Mouse (Mus musculus): ENCODE results near the gene Cpne8. TPM values are rescaled to one million over a fixed set of nuclear protein-coding genes. Genes with fewer than 3 reads are reported as not detected.
A peak's percentile ranks its signal among the peaks of the same experiment; 100 is the strongest.

Cpne8 gene
- not detected in 2 replicates for total RNA-seq (2014; fragmentation: Nextera tagmentation)
- not detected in 2 replicates for total RNA-seq (2017)

GRCm38 (mm10) chr15:90678985-90679759 lies at the start of gene Cpne8:
Cpne8 (minus strand) TSS chr15:90679432.
- ATAC-seq (replicated peaks; ENCODE audit: low FRiP score, low TSS enrichment, poor library complexity, severe bottlenecking): peak; percentile 55

- no peak for ATAC-seq (replicated peaks; ENCODE audit: low FRiP score, low TSS enrichment, poor library complexity, severe bottlenecking)
Observed at GRCm38 (mm10) chr15:90717717-90718116, 38.5 kb upstream of the Cpne8 start.

- ATAC-seq (replicated peaks; ENCODE audit: low FRiP score, low TSS enrichment, poor library complexity, severe bottlenecking): no peak
Observed at GRCm38 (mm10) chr15:90709296-90709695, 30.1 kb upstream of the Cpne8 start.

- ATAC-seq (replicated peaks; ENCODE audit: low FRiP score, low TSS enrichment, poor library complexity, severe bottlenecking): no peak
Observed at GRCm38 (mm10) chr15:90704314-90704713, 25.1 kb upstream of the Cpne8 start.

- no peak for ATAC-seq (replicated peaks; ENCODE audit: low FRiP score, low TSS enrichment, poor library complexity, severe bottlenecking)
Observed at GRCm38 (mm10) chr15:90703502-90704232, 24.4 kb upstream of the Cpne8 start.

- ATAC-seq (replicated peaks; ENCODE audit: low FRiP score, low TSS enrichment, poor library complexity, severe bottlenecking): no peak
Observed at GRCm38 (mm10) chr15:90686770-90687169, 7.5 kb upstream of the Cpne8 start.

- ATAC-seq (replicated peaks; ENCODE audit: low FRiP score, low TSS enrichment, poor library complexity, severe bottlenecking): peak; percentile 97
Observed at GRCm38 (mm10) chr15:90679760-90680579, 738 bp upstream of the Cpne8 start.

GRCm38 (mm10) chr15:90678488-90678887 lies 744 bp downstream of the Cpne8 start:
- ATAC-seq (replicated peaks; ENCODE audit: low FRiP score, low TSS enrichment, poor library complexity, severe bottlenecking): no peak

- ATAC-seq (replicated peaks; ENCODE audit: low FRiP score, low TSS enrichment, poor library complexity, severe bottlenecking): no peak
Observed at GRCm38 (mm10) chr15:90669494-90669893, 9.7 kb downstream of the Cpne8 start.

GRCm38 (mm10) chr15:90666893-90667292 lies 12.3 kb downstream of the Cpne8 start:
- ATAC-seq (replicated peaks; ENCODE audit: low FRiP score, low TSS enrichment, poor library complexity, severe bottlenecking): no peak

GRCm38 (mm10) chr15:90664615-90665014 lies 14.6 kb downstream of the Cpne8 start:
- no peak for ATAC-seq (replicated peaks; ENCODE audit: low FRiP score, low TSS enrichment, poor library complexity, severe bottlenecking)

- ATAC-seq (replicated peaks; ENCODE audit: low FRiP score, low TSS enrichment, poor library complexity, severe bottlenecking): no peak
Observed at GRCm38 (mm10) chr15:90663631-90664030, 15.6 kb downstream of the Cpne8 start.

GRCm38 (mm10) chr15:90660723-90661122 lies 18.5 kb downstream of the Cpne8 start:
- ATAC-seq (replicated peaks; ENCODE audit: low FRiP score, low TSS enrichment, poor library complexity, severe bottlenecking): no peak

- no peak for ATAC-seq (replicated peaks; ENCODE audit: low FRiP score, low TSS enrichment, poor library complexity, severe bottlenecking)
Observed at GRCm38 (mm10) chr15:90658053-90658452, 21.2 kb downstream of the Cpne8 start.

GRCm38 (mm10) chr15:90656521-90656920 lies 22.7 kb downstream of the Cpne8 start:
- no peak for ATAC-seq (replicated peaks; ENCODE audit: low FRiP score, low TSS enrichment, poor library complexity, severe bottlenecking)

- no peak for ATAC-seq (replicated peaks; ENCODE audit: low FRiP score, low TSS enrichment, poor library complexity, severe bottlenecking)
Observed at GRCm38 (mm10) chr15:90647011-90647577, 32.1 kb downstream of the Cpne8 start.

- ATAC-seq (replicated peaks; ENCODE audit: low FRiP score, low TSS enrichment, poor library complexity, severe bottlenecking): no peak
Observed at GRCm38 (mm10) chr15:90646326-90646725, 32.9 kb downstream of the Cpne8 start.

GRCm38 (mm10) chr15:90645828-90646227 lies 33.4 kb downstream of the Cpne8 start:
- ATAC-seq (replicated peaks; ENCODE audit: low FRiP score, low TSS enrichment, poor library complexity, severe bottlenecking): no peak

- no peak for ATAC-seq (replicated peaks; ENCODE audit: low FRiP score, low TSS enrichment, poor library complexity, severe bottlenecking)
Observed at GRCm38 (mm10) chr15:90624201-90624600, 55.0 kb downstream of the Cpne8 start.

GRCm38 (mm10) chr15:90622005-90622404 lies 57.2 kb downstream of the Cpne8 start:
- ATAC-seq (replicated peaks; ENCODE audit: low FRiP score, low TSS enrichment, poor library complexity, severe bottlenecking): no peak
